Mouse (Mus musculus): ENCODE measurements around the gene Shkbp1.
A peak's percentile ranks its signal among the peaks of the same experiment; 100 is the strongest.

Gene Shkbp1

DNA sequence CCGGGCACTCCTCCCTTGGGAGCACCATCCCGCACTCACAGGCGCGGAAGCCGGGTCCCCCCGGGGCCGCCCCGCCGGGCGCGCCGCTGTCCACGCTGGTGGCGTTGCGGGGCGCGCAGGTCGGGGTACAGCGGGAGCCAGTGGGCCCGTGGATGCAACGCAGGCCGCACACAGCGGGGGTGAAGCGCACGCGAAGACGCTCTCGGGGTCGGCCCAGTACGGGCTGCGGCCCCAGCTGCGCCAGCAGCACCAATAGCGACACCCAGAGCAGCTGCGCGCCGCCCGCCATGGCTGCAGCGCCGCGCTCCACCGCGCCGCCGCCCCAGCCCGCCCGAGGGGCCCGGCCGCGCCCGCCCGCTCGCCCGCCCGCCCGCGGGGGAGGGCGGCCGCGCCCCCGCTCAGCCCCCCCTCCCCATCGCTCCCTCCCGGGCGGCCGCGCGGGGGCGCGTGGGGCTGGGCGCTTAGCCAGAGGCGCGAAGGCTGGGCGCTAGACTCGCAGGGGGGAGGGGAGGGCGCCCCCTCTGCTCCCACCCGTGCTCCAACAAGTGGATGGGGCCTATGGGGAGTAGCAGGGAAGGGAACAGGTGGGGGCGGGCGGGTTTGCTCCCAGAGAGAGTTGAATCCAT is 22.4 kb downstream of the Shkbp1 start:
- peak; percentile 57 for DNase-seq (ENCODE audit: low read depth, low spot score)

- DNase-seq (ENCODE audit: low read depth, low spot score) = peak; percentile 95
Observed at GRCm38 (mm10) chr7:27332353-27333199, 23.2 kb downstream of the Shkbp1 start.

GRCm38 (mm10) chr7:27331854-27332253 is 24.0 kb downstream of the Shkbp1 start:
- DNase-seq (ENCODE audit: low read depth, low spot score) = peak; percentile 65

DNA sequence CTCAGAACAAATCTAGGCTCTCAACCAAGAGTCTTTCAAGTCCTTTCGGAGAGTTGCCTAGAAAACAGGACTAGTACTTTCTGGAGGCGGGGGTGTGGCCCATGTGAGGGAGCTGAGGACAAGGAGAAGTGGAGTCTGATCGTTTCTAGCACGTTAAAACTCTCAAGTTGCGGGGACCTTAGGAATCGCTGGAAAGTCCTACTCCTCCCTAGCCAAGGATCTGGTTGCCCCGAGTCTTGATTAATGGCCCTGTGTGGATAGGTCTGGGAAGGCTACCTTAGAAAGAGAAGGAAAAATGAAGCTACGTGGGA is 24.3 kb downstream of the Shkbp1 start:
- DNase-seq (ENCODE audit: low read depth, low spot score) = no peak

- DNase-seq (ENCODE audit: low read depth, low spot score) = peak; percentile 100
Observed at GRCm38 (mm10) chr7:27330709-27331540, 24.9 kb downstream of the Shkbp1 start.

DNA sequence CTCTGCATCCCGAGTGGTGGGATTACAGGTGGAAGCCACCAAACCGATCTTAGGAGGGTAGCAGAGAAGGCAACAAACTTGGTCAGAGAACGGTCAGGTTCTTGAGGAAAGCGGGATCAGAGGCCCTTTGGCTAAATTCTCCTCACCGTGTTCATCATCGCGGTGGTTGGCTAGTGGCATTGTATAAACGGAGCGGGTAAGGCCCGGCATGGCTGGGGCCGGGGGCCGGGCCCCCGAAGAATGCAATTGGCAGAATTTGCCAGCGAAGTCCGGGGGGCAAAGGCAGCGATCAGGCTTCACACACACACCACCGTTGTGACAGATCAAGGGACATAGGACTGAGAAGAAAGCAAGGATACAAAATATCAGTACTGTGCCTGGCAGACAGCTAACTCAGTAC is 25.8 kb downstream of the Shkbp1 start:
- no peak for DNase-seq (ENCODE audit: low read depth, low spot score)

- peak; percentile 90 for DNase-seq (ENCODE audit: low read depth, low spot score)
Observed at GRCm38 (mm10) chr7:27329326-27329947, 26.4 kb downstream of the Shkbp1 start.

DNA sequence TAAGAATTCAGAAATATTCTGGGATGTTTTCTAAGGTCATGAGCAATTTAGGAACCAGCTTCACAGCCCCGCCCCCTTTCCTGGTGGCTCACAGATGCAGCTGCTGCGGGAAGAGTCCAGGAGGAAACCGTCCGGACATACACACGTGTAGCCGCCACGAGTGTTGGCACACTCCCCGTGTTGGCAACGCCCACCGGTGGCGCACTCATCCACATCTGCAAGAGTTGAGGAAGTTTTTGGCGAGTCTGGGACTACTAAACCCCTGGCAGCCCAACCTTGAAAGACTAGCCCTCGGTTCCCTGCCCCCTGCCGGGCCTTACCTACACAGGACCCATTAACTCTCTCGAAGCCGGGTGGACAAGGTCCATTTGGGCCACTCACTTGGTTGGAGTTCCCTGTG is 27.2 kb downstream of the Shkbp1 start:
- DNase-seq (ENCODE audit: low read depth, low spot score) = peak; percentile 58

DNA sequence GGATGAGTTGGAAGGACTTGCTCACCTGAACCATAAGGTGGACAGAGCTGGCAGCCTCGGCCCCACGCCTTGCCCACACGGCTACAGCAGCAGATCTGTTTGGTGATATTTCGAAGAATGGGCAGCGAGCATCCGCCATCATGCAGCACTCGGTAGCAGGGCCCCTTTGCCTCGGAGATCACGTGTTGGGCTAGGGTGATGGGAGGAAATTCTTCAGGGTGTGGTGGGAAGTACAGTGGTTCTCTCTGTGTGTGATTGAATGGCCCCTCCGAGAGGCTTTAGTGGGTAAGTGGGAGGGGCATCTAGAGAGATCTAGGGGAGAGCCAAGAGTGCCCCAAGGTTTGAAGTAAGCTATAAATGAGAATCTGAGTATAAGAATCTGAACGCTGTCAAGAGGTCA is 27.7 kb downstream of the Shkbp1 start:
- peak; percentile 87 for DNase-seq (ENCODE audit: low read depth, low spot score)

GRCm38 (mm10) chr7:27327500-27327899 is 28.3 kb downstream of the Shkbp1 start:
- DNase-seq (ENCODE audit: low read depth, low spot score) = no peak

DNA sequence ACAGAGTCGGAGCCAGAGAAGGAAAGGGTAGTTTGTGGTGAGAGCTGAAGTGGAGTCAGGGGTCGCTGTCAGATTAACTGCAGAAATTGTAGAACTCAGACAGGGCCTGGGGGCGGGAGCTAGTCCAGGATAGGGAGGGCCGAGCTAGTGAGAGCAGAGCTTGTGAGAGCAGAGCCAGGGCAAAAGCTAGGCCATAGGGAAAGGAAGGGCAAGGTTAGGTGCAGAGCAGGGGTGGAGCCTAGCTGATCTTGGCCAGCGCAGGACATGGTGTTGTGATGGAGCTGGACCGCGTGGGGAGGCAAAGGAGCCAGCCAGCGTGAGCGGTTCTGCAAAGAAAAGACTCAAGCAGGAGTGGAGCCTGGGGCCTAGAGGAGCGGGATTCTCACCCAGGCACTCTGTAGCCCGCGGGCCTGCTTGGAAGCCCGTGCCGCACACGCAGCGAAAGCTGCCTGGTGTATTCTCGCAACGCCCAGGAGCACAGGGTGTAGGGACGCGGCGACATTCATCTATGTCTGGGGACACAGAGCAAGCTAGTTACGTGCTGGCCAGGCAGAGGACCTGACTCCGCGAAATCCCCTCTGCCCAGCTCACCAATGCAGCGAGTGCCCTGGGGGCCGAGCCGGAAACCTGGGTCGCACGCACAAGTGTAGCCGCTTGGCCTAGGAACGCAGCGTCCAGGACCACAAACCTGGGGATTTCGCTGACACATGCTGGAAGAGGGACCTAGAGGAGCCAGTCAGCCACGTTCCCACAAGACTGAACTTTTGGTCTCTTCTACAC is 29.5 kb downstream of the Shkbp1 start:
- DNase-seq (ENCODE audit: low read depth, low spot score) = peak; percentile 94

DNA sequence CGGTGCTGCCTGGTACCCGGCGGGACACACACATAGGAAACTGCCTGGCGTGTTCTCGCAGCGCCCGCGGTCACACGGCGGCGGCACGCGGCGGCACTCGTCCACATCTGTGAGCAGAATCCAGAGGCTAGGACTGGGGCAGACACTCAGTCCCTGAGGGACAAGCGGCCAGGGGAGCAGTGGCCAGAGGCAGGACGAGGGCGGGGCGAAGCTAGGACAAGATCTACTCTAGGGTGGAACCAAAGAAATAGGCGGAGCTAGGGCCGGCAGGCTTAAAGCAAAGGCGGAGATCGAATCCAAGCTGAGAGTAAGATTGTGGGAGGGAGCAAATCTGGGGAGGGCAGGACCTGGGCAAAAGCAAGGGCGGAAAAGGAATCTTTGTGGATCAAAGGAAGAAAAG is 30.1 kb downstream of the Shkbp1 start:
- peak; percentile 96 for DNase-seq (ENCODE audit: low read depth, low spot score)

DNA sequence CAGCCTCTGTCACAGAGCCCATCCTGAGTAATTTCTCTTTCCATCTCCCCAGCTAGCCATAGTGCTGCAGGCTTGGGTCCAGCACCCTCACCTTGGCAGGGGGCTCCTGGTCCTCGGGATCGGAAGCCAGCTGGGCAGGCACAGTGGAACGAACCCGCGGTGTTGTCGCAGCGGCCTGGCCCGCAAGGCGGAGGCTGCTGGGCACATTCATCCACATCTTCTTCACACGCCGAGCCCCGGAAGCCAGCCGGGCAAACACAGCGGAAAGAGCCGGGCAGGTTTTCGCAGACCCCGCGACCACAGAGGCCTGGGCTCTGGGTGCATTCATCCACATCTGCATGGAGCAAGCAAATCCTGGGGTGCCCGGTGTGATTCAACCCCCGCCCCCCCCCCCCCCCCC is 30.9 kb downstream of the Shkbp1 start:
- DNase-seq (ENCODE audit: low read depth, low spot score) = no peak

GRCm38 (mm10) chr7:27324161-27324560 is 31.7 kb downstream of the Shkbp1 start:
- DNase-seq (ENCODE audit: low read depth, low spot score) = no peak

GRCm38 (mm10) chr7:27323001-27323400 is 32.8 kb downstream of the Shkbp1 start:
- peak; percentile 47 for DNase-seq (ENCODE audit: low read depth, low spot score)

GRCm38 (mm10) chr7:27322291-27322690 is 33.5 kb downstream of the Shkbp1 start:
- DNase-seq (ENCODE audit: low read depth, low spot score) = peak; percentile 95

DNA sequence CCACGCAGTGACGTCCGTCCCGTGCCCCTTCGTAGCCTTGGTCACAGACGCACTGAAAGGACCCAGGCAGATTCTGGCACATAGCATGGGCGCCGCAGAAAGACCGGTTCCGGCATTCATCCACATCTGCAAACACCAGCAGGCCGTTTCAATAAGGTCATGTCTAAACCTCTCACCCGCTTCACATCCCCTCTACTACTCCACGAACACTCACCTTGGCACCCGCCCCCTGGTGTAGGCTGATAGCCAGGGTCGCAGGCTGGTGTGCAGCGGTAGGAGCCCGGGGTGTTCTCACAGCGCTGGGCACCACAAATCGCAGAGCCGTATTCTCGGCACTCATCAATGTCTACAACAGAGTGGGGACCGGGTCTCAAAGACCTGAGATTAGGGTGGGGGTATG is 36.4 kb downstream of the Shkbp1 start:
- DNase-seq (ENCODE audit: low read depth, low spot score) = no peak

- DNase-seq (ENCODE audit: low read depth, low spot score) = peak; percentile 46
Observed at GRCm38 (mm10) chr7:27315958-27316357, 39.9 kb downstream of the Shkbp1 start.

GRCm38 (mm10) chr7:27314393-27314792 is 41.4 kb downstream of the Shkbp1 start:
- peak; percentile 80 for DNase-seq (ENCODE audit: low read depth, low spot score)

DNA sequence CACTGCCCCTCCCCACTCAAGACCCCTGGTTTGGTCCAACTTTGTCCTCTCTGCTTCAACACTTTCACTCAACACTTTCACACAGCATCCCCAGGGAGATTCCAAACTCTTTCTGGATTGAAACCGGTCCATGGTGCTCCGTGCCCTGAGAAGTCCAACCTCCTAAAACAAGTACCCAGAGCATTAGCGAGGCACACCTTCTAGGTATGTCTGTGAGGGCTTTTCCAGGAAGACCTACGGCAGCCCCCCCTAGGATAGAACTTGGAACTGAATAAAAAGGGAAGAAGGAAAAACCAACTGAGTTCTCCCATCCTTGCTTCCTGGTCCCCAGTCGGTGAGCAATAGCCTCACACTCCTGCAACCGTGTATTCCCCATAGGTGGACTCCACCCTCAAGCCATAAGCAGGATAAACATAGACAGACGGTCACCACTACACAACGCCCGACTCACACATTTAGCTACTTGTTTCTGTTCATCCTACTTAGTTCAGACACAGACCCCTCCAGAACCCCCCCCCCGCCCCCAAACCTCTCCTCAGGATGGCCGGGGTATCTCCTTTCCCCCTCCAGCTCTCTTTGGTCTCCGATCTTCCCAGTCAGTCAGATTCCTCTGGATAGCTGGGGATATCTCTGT is 44.1 kb downstream of the Shkbp1 start:
- DNase-seq (ENCODE audit: low read depth, low spot score) = peak; percentile 68
